Mouse (Mus musculus): Measurements from ENCODE around the gene Map2k2. TPM values are rescaled to one million over a fixed set of nuclear protein-coding genes. Genes with fewer than 3 reads are reported as not detected.

Gene Map2k2
- total RNA-seq, 2 experiments from 2014 or later, result 120 to 133 TPM

- no peak for DNase-seq (ENCODE audit: low spot score in 2 of 2)
- intact Hi-C loops (cut with DNase I), result no loop called here
Observed at GRCm38 (mm10) chr10:81092465-81093250, 13.1 kb upstream of the Map2k2 start.

- intact Hi-C loops (cut with DNase I), result no loop called here
- no peak for DNase-seq (ENCODE audit: low spot score in 2 of 2)
Observed at GRCm38 (mm10) chr10:81094931-81095678, 10.6 kb upstream of the Map2k2 start.

GRCm38 (mm10) chr10:81106113-81106721 lies 502 bp downstream of the Map2k2 start:
- DNase-seq (ENCODE audit: low spot score in 2 of 2), result peak in 1 of 2 experiments; percentile 81
- intact Hi-C loops (cut with DNase I), result no loop called here

- no peak for DNase-seq (ENCODE audit: low spot score in 2 of 2)
- intact Hi-C loops (cut with DNase I), result no loop called here
Observed at GRCm38 (mm10) chr10:81112946-81113345, 7.2 kb downstream of the Map2k2 start.

GRCm38 (mm10) chr10:81119625-81120024 lies 13.9 kb downstream of the Map2k2 start:
- no peak for DNase-seq (ENCODE audit: low spot score in 2 of 2)
- intact Hi-C loops (cut with DNase I), result no loop called here

- DNase-seq (ENCODE audit: low spot score in 2 of 2), result no peak
- intact Hi-C loops (cut with DNase I), result no loop called here
Observed at GRCm38 (mm10) chr10:81120650-81121049, 14.9 kb downstream of the Map2k2 start.

GRCm38 (mm10) chr10:81122889-81123288 lies 17.2 kb downstream of the Map2k2 start:
- DNase-seq (ENCODE audit: low spot score in 2 of 2), result no peak
- intact Hi-C loops (cut with DNase I), result no loop called here

- no peak for DNase-seq (ENCODE audit: low spot score in 2 of 2)
- intact Hi-C loops (cut with DNase I), result no loop called here
Observed at GRCm38 (mm10) chr10:81123500-81123899, 17.8 kb downstream of the Map2k2 start.

- no peak for DNase-seq (ENCODE audit: low spot score in 2 of 2)
- intact Hi-C loops (cut with DNase I), result no loop called here
Observed at GRCm38 (mm10) chr10:81134181-81134587, 28.5 kb downstream of the Map2k2 start.

GRCm38 (mm10) chr10:81134966-81135681 lies 29.4 kb downstream of the Map2k2 start, which contains the start of gene Zbtb7a:
Gene Zbtb7a (plus strand): TSS chr10:81135220.
- peak in 1 of 2 experiments; percentile 69 for DNase-seq (ENCODE audit: low spot score in 2 of 2)
- intact Hi-C loops (cut with DNase I), result no loop called here

GRCm38 (mm10) chr10:81135831-81136705 lies 30.4 kb downstream of the Map2k2 start:
- peak; percentile 78 for DNase-seq (ENCODE audit: low spot score in 2 of 2)
- intact Hi-C loops (cut with DNase I), result no loop called here

- intact Hi-C loops (cut with DNase I), result no loop called here
- peak; percentile 78 to 84 for DNase-seq (ENCODE audit: low spot score in 2 of 2)
Observed at GRCm38 (mm10) chr10:81136706-81137231, 31.1 kb downstream of the Map2k2 start.

GRCm38 (mm10) chr10:81137252-81138130 lies 31.8 kb downstream of the Map2k2 start:
- peak; percentile 100 for DNase-seq (ENCODE audit: low spot score in 2 of 2)
- intact Hi-C loops (cut with DNase I), result no loop called here

GRCm38 (mm10) chr10:81138131-81138782 lies 32.5 kb downstream of the Map2k2 start:
- intact Hi-C loops (cut with DNase I), result no loop called here

GRCm38 (mm10) chr10:81138821-81139528 lies 33.3 kb downstream of the Map2k2 start:
- intact Hi-C loops (cut with DNase I), result no loop called here
- no peak for DNase-seq (ENCODE audit: low spot score in 2 of 2)

More at GRCm38 (mm10) chr10:81138131-81138782, 32.5 kb downstream of the Map2k2 start:
- no peak for DNase-seq (ENCODE audit: low spot score in 2 of 2)

GRCm38 (mm10) chr10:81139529-81139846 lies 33.8 kb downstream of the Map2k2 start:
- intact Hi-C loops (cut with DNase I), result no loop called here
- no peak for DNase-seq (ENCODE audit: low spot score in 2 of 2)

- intact Hi-C loops (cut with DNase I), result loop anchor here (5.0 kb wide), 1 partner anchor 37 kb away; the partner anchor contains the start of gene Eef2
- DNase-seq (ENCODE audit: low spot score in 2 of 2), result no peak
Observed at GRCm38 (mm10) chr10:81140005-81140404, 34.3 kb downstream of the Map2k2 start.

Data from left cerebral cortex, postnatal 36 days (tissue).